Mouse (Mus musculus) c-Kit-positive CD71-negative TER-119-negative erythroid progenitor cells, embryonic 14.5 days (primary cell): ENCODE results near the gene Mdh1.
"Not testable (repeated sequence)": the region's sequence is repeated elsewhere in the genome, so short reads cannot be mapped to it uniquely, and the experiment has no call there.

ENCODE experiments used
- DNase-seq: peaks from one replicate; pipeline ENCODE4 v3.0.0-alpha.2; 2013; ENCODE audit warnings: low read depth

The Mdh1 gene

DNA sequence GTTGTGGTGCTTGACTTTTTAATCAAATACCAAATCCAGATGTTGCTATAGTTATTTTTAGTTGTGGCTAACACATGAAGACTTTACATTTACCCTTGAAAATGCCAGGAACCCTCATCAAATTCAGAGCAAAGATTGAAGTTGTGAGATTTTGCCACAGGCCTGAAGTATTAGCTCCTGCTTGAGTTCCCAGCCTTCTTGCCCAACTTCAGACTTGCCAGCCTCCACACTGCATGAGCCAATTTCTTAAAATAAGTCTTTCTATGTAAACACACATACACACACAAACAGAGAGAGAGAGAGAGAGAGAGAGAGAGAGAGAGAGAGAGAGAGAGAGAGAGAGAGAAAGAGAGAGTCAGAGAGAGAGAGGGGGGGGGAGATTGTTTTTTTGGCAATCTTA, 26.2 kb downstream of the Mdh1 start:
- no peak for DNase-seq

- DNase-seq, result no peak
Measured at GRCm38 (mm10) chr11:21545021-21545420, 27.1 kb downstream of the Mdh1 start.

GRCm38 (mm10) chr11:21542731-21543130, 29.4 kb downstream of the Mdh1 start:
- no peak for DNase-seq

GRCm38 (mm10) chr11:21540622-21541021, 31.5 kb downstream of the Mdh1 start:
- no peak for DNase-seq

DNA sequence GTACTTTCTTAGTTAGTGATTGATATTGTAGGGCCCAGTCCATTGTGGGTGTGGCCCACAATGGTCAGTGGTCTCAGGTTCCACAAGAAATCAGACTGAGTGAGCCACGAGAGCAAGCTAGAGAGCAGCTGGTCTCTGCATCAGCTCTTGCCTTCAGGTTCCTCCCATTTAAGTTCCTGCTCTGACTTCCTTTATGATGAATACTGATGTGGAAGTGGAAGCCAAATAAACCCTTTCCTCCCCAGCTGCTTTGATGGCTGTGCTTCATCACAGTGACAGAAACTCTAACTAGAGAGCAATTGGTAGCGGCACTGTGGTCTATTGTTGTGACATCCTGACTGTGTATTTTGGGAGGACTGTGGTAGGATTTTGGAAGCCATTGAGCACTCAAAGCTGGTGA, 32.1 kb downstream of the Mdh1 start:
- DNase-seq, result no peak

DNA sequence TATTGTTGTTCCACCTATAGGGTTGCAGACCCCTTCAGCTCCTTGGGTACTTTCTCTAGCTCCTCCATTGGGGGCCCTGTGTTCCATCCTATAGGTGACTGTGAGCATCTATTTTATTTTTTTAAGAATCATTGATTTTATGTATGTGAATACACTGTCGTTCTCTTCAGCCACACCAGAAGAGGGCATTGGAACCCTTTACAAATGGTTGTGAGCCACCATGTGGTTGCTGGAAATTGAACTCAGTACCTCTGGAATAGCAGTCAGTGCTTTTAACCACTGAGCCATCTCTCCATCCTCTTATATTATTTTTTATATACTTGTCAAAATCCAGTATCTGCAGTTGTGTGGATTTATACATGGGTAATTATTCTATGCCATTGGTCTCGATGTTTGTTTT, 41.3 kb downstream of the Mdh1 start:
- DNase-seq, result not testable (repeated sequence)

DNA sequence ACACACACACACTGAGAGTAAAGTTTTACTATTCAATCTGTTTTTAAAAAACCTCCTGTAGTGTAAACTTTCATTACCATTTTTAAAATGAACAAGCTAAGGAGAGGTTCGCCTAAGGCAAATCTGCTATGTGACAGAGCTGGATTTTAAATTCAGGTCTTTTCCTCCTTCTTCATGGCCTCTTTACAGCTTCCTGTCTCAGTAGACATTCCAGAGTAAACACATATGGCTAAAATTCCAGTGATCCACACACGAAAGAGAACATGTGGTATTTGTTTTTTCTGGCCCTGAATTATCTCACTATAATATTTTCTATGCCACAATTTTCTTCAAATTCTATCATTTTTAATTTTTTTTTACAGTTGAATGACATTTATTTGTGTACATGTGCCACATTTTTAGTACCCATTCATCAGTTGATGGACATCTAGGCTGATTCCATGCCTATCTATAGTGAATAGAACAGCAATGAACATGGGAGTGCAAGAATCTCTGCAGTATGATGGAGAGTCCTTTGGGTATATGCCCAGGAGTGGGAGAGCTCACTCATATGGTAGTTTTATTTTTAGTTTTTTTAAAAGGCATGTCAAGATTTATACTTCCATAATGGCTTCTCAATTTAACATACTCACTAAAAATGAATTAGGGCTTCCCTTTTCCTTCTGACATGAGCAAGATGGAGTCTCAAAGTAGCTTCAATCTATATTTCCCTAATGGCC, 43.3 kb downstream of the Mdh1 start:
- DNase-seq, result no peak

- no peak for DNase-seq
Measured at GRCm38 (mm10) chr11:21517726-21518125, 54.4 kb downstream of the Mdh1 start.

DNA sequence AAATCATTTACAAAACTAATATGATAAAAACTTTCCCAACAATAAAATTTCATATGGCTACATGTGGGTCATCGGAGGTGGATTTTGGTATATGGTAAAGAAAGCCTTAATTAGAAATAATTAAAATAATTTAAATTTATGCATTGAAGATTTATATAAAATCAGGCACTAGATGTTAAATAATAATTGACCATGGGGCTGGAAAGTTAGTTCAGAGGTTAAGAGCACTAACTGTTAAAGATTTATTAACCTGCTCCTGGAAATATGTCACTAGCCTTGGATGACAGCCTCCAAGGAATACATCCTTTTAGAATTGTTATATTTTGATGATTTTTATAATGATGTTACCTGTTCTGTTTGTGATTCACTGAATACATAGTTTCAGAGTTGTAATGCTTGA, 55.8 kb downstream of the Mdh1 start:
- DNase-seq, result not testable (repeated sequence)

GRCm38 (mm10) chr11:21510577-21510976, 61.6 kb downstream of the Mdh1 start:
- DNase-seq, result not testable (repeated sequence)

DNA sequence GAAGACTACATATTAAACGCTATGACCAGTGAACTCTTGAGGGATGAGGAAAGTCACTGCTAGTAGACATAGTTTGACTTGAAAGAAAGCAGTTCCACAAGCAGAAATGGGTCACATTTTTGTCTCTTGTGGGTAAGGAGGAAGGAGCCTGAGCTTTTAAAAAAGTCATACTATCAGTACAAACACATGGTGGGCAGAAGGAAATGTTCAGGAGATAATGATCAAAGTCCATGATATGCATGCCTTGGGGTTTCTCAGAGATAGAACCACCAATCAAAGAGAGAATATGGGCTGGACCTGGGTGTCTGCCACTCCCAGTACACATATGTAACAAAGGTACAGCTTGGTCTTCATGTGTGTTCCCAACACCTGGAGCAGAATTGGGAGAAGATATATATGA, 63.5 kb downstream of the Mdh1 start:
- DNase-seq, result not testable (repeated sequence)

GRCm38 (mm10) chr11:21507073-21507472, 65.1 kb downstream of the Mdh1 start:
- not testable (repeated sequence) for DNase-seq
